Mouse (Mus musculus): ENCODE measurements around the gene Itpr1. TPM values are rescaled to one million over a fixed set of nuclear protein-coding genes. Genes with fewer than 3 reads are reported as not detected.
A peak's percentile ranks its signal among the peaks of the same experiment; 100 is the strongest.

Gene Itpr1
- polyA plus RNA-seq (2011; ENCODE audit: insufficient read depth, insufficient read length, low read depth, missing spikeins), result 42.5 and 50.0 TPM in 2 replicates

DNA sequence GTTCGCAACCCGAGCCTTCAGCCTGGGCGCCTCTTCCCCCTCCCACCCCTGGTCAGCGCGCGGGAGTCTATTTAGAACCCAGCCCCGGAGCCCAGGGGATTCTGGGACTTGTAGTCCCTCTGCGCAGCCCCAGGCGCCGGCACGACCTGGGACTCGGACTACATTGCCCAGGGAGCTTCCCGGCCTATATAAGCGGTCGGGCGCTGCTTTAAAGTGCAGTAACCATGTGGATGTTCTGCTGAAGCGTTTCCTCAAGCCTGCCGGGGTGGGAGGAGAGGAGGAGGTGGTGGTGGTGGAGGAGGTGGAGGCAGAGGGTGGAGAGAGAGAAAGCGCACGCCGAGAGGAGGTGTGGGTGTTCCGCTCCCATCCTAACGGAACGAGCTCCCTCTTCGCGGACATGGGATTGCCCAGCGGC is at the start of gene Itpr1:
Gene Itpr1, plus strand, starts transcription at position 216 of the 415 bp plus-strand sequence.
- Histone ChIP-seq H3K4me1 (ENCODE audit: control insufficient read depth, insufficient read depth, low read length) (peaks cover 3% of the 10 kb centered on the region), H3K9me3 (replicated peaks; ENCODE audit: control insufficient read depth, insufficient read depth, low read length, poor library complexity, severe bottlenecking) (no peaks in the 10 kb centered on the region), H3K9ac (ENCODE audit: low read depth, poor library complexity, severe bottlenecking) (peak within 1 kb of the TSS; percentile 75), H3K27ac (ENCODE audit: insufficient read depth, low read length) (no peak within 1 kb of the TSS), H3K27me3 (ENCODE audit: control insufficient read depth, insufficient read depth, low read length, poor library complexity, severe bottlenecking) (no peaks in the 10 kb centered on the region), H3K4me3 (ENCODE audit: low read depth, low read length) (peak within 1 kb of the TSS; percentile 84), H3K36me3 (ENCODE audit: control insufficient read depth, insufficient read depth, low read length, poor library complexity, severe bottlenecking) (peaks cover 6% of the 10 kb centered on the region; the same call in 1 of the 2 replicates)
- TF ChIP-seq EP300 (IDR thresholded peaks at IDR 0.05; ENCODE audit: insufficient read depth, low read depth, low read length) (no peak), CTCF (IDR thresholded peaks at IDR 0.05; ENCODE audit: low read depth, low read length) (no peak), POLR2A (IDR thresholded peaks at IDR 0.05; ENCODE audit: insufficient read depth, low read length) (peak; percentile 92)

DNA sequence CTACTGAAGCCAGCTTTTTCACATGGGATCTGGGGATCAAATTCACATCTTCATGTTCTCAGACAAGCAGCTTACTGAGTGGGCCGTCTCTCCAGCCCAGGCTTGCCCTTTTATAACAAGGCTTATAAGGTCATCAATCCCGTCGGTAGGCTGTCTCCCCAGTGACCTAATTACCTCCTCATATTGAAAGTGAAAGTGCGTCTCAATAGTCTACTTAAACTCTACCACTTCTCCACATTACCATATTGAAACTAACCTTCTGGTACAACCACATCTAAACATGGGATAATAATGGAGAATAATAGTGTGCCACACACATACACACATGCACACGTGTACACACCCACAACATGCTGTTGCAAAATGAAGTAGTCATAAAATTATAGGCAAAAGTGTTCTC is 48.0 kb upstream of the Itpr1 start:
- Histone ChIP-seq H3K27ac (ENCODE audit: insufficient read depth, low read length) (no peak overlapping the region), H3K9me3 (replicated peaks; ENCODE audit: control insufficient read depth, insufficient read depth, low read length, poor library complexity, severe bottlenecking) (no peaks in the 10 kb centered on the region), H3K36me3 (ENCODE audit: control insufficient read depth, insufficient read depth, low read length, poor library complexity, severe bottlenecking) (no peaks in the 10 kb centered on the region), H3K27me3 (ENCODE audit: control insufficient read depth, insufficient read depth, low read length, poor library complexity, severe bottlenecking) (no peaks in the 10 kb centered on the region), H3K4me1 (ENCODE audit: control insufficient read depth, insufficient read depth, low read length) (no peaks in the 10 kb centered on the region), H3K4me3 (ENCODE audit: low read depth, low read length) (no peak overlapping the region), H3K9ac (ENCODE audit: low read depth, poor library complexity, severe bottlenecking) (no peak overlapping the region)
- TF ChIP-seq CTCF (IDR thresholded peaks at IDR 0.05; ENCODE audit: low read depth, low read length) (no peak), EP300 (IDR thresholded peaks at IDR 0.05; ENCODE audit: insufficient read depth, low read depth, low read length) (no peak), POLR2A (IDR thresholded peaks at IDR 0.05; ENCODE audit: insufficient read depth, low read length) (no peak)

GRCm38 (mm10) chr6:108165598-108165997 is 47.3 kb upstream of the Itpr1 start:
- Histone ChIP-seq H3K36me3 (ENCODE audit: control insufficient read depth, insufficient read depth, low read length, poor library complexity, severe bottlenecking) (no peaks in the 10 kb centered on the region), H3K27ac (ENCODE audit: insufficient read depth, low read length) (no peak overlapping the region), H3K27me3 (ENCODE audit: control insufficient read depth, insufficient read depth, low read length, poor library complexity, severe bottlenecking) (no peaks in the 10 kb centered on the region), H3K9me3 (replicated peaks; ENCODE audit: control insufficient read depth, insufficient read depth, low read length, poor library complexity, severe bottlenecking) (no peaks in the 10 kb centered on the region), H3K4me3 (ENCODE audit: low read depth, low read length) (no peak overlapping the region), H3K9ac (ENCODE audit: low read depth, poor library complexity, severe bottlenecking) (no peak overlapping the region), H3K4me1 (ENCODE audit: control insufficient read depth, insufficient read depth, low read length) (no peaks in the 10 kb centered on the region)
- TF ChIP-seq EP300 (IDR thresholded peaks at IDR 0.05; ENCODE audit: insufficient read depth, low read depth, low read length) (no peak), POLR2A (IDR thresholded peaks at IDR 0.05; ENCODE audit: insufficient read depth, low read length) (no peak), CTCF (IDR thresholded peaks at IDR 0.05; ENCODE audit: low read depth, low read length) (no peak)

GRCm38 (mm10) chr6:108167946-108168680 is 44.8 kb upstream of the Itpr1 start:
- Histone ChIP-seq H3K9ac (ENCODE audit: low read depth, poor library complexity, severe bottlenecking) (no peak overlapping the region), H3K4me3 (ENCODE audit: low read depth, low read length) (no peak overlapping the region), H3K9me3 (replicated peaks; ENCODE audit: control insufficient read depth, insufficient read depth, low read length, poor library complexity, severe bottlenecking) (no peaks in the 10 kb centered on the region), H3K27me3 (ENCODE audit: control insufficient read depth, insufficient read depth, low read length, poor library complexity, severe bottlenecking) (no peaks in the 10 kb centered on the region), H3K4me1 (ENCODE audit: control insufficient read depth, insufficient read depth, low read length) (no peaks in the 10 kb centered on the region), H3K27ac (ENCODE audit: insufficient read depth, low read length) (no peak overlapping the region), H3K36me3 (ENCODE audit: control insufficient read depth, insufficient read depth, low read length, poor library complexity, severe bottlenecking) (peaks cover 5% of the 10 kb centered on the region; the same call in 1 of the 2 replicates)
- TF ChIP-seq CTCF (IDR thresholded peaks at IDR 0.05; ENCODE audit: low read depth, low read length) (no peak), EP300 (IDR thresholded peaks at IDR 0.05; ENCODE audit: insufficient read depth, low read depth, low read length) (no peak), POLR2A (IDR thresholded peaks at IDR 0.05; ENCODE audit: insufficient read depth, low read length) (no peak)

DNA sequence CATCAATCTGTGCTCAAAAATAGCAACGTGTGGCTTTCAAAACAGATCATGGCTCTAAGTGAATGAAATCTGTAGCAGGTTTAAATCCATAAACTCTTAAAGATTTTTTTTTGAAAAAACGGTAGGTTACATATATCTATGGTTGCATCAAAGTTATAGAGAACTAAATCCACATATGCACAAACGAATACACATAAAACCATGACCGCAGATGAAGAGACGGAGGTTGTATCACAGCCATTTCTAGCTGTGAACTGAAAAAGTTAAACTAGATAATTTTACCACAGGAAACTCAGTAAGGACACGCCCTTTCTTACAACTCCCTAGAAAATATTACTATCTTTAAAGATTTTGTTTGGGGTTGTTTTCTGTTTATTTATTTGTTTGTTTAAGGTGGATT is 44.2 kb upstream of the Itpr1 start:
- no peak overlapping the region for H3K27ac ChIP-seq (ENCODE audit: insufficient read depth, low read length)
- no peaks in the 10 kb centered on the region for H3K9me3 ChIP-seq (replicated peaks; ENCODE audit: control insufficient read depth, insufficient read depth, low read length, poor library complexity, severe bottlenecking)
- no peaks in the 10 kb centered on the region for H3K4me1 ChIP-seq (ENCODE audit: control insufficient read depth, insufficient read depth, low read length)
- no peak for TF ChIP-seq CTCF (IDR thresholded peaks at IDR 0.05; ENCODE audit: low read depth, low read length)
- TF ChIP-seq EP300 (IDR thresholded peaks at IDR 0.05; ENCODE audit: insufficient read depth, low read depth, low read length), result no peak
- no peak for TF ChIP-seq POLR2A (IDR thresholded peaks at IDR 0.05; ENCODE audit: insufficient read depth, low read length)
- H3K9ac ChIP-seq (ENCODE audit: low read depth, poor library complexity, severe bottlenecking), result no peak overlapping the region
- no peaks in the 10 kb centered on the region for H3K27me3 ChIP-seq (ENCODE audit: control insufficient read depth, insufficient read depth, low read length, poor library complexity, severe bottlenecking)
- peaks cover 9% of the 10 kb centered on the region; the same call in 1 of the 2 replicates for H3K36me3 ChIP-seq (ENCODE audit: control insufficient read depth, insufficient read depth, low read length, poor library complexity, severe bottlenecking)
- no peak overlapping the region for H3K4me3 ChIP-seq (ENCODE audit: low read depth, low read length)

DNA sequence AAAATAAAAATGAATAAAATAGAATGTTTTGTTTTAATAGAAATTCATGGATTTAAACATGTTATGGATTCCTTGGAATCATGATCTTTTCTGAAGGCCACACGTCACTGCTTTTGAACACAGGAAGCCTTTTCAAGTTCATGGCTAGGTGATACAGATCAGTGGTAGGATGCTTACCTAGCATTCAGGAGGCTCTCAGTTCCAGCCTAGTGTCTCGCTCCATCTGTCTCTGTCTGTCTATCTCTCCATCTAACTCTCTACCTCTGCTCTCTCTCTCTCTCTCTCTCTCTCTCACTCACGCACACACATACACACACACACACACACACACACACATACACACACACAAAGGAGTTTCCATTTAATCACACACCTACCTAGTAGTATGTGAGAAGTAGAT is 43.4 kb upstream of the Itpr1 start:
- Histone ChIP-seq H3K27me3 (ENCODE audit: control insufficient read depth, insufficient read depth, low read length, poor library complexity, severe bottlenecking) (no peaks in the 10 kb centered on the region), H3K4me1 (ENCODE audit: control insufficient read depth, insufficient read depth, low read length) (no peaks in the 10 kb centered on the region), H3K36me3 (ENCODE audit: control insufficient read depth, insufficient read depth, low read length, poor library complexity, severe bottlenecking) (peaks cover 9% of the 10 kb centered on the region; the same call in 1 of the 2 replicates), H3K4me3 (ENCODE audit: low read depth, low read length) (no peak overlapping the region), H3K9me3 (replicated peaks; ENCODE audit: control insufficient read depth, insufficient read depth, low read length, poor library complexity, severe bottlenecking) (no peaks in the 10 kb centered on the region), H3K27ac (ENCODE audit: insufficient read depth, low read length) (no peak overlapping the region), H3K9ac (ENCODE audit: low read depth, poor library complexity, severe bottlenecking) (no peak overlapping the region)
- TF ChIP-seq EP300 (IDR thresholded peaks at IDR 0.05; ENCODE audit: insufficient read depth, low read depth, low read length) (no peak), CTCF (IDR thresholded peaks at IDR 0.05; ENCODE audit: low read depth, low read length) (no peak), POLR2A (IDR thresholded peaks at IDR 0.05; ENCODE audit: insufficient read depth, low read length) (no peak)

Measured in ES-Bruce4 (cell line).